Mouse (Mus musculus): Measurements from ENCODE around the gene Dnajb2. TPM values are rescaled to one million over a fixed set of nuclear protein-coding genes. Genes with fewer than 3 reads are reported as not detected.
A peak's percentile ranks its signal among the peaks of the same experiment; 100 is the strongest.

Gene Dnajb2
- polyA plus RNA-seq, 1 experiment, result 27.6 TPM

DNA sequence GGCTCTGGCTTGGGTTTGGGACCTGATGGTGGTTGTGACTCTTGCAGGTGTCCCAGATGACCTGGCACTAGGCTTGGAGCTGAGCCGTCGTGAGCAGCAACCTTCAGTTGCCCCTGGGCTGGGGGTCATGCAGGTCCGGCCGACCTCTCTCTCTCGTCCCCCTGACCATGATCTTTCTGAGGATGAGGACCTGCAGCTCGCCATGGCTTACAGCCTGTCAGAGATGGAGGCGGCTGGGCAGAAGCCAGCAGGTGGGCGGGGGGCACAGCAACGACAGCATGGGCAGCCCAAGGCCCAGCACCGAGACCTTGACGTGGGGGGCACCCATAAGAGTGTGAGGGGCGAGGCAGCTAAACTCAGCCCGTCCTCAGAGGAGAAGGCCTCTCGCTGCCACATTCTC, 7.2 kb downstream of the Dnajb2 start:
- Histone ChIP-seq H3K36me3 (ENCODE audit: control insufficient read depth) (peaks cover 90% of the 10 kb centered on the region), H3K4me3 (replicated peaks) (no peak overlapping the region), H3K4me1 (ENCODE audit: control insufficient read depth) (peaks cover 64% of the 10 kb centered on the region), H3K27me3 (ENCODE audit: control insufficient read depth) (no peaks in the 10 kb centered on the region), H3K9me3 (ENCODE audit: control insufficient read depth, low read length) (no peaks in the 10 kb centered on the region)
- no peak for TF ChIP-seq GATA1 (IDR thresholded peaks at IDR 0.05; ENCODE audit: low read length)
- TF ChIP-seq TAL1 (IDR thresholded peaks at IDR 0.05; ENCODE audit: low read length), result no peak

DNA sequence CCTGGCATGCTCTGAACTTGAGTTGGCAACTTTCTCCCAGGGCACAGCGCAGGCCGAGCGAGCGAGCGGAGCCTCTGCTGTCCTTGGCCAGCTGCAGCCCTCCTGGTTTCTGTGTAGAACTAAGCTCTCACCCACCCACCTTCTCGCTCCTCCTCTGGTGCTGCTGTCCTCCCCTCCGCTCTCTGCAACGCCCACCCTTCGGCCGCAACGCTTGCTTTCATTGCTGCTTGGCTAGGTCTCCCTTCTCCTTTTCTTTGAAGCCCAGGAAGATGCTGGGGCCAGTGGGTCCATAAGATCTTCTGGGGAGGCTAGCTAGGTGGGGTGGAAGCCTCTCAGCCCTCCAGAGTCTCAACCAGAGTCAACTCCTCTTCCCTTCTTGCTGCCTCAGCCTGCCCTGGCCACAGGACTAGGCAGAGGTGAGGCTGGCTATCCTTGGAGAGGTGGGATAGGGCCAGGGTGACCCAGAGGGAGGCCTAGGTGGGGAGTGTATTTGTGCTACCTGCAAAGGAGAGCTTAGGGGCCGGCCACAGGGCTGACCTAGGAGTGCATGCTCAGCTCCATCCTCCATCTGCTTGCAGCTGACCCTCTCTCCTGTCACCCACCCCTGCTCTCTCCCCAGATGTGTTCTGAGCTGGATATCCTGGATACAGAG, 8.1 kb downstream of the Dnajb2 start:
- Histone ChIP-seq H3K9me3 (ENCODE audit: control insufficient read depth, low read length) (no peaks in the 10 kb centered on the region), H3K4me1 (ENCODE audit: control insufficient read depth) (peaks cover 61% of the 10 kb centered on the region), H3K4me3 (replicated peaks) (no peak overlapping the region), H3K27me3 (ENCODE audit: control insufficient read depth) (no peaks in the 10 kb centered on the region), H3K36me3 (ENCODE audit: control insufficient read depth) (peaks cover 81% of the 10 kb centered on the region)
- TF ChIP-seq TAL1 (IDR thresholded peaks at IDR 0.05; ENCODE audit: low read length) (no peak), GATA1 (IDR thresholded peaks at IDR 0.05; ENCODE audit: low read length) (no peak)

DNA sequence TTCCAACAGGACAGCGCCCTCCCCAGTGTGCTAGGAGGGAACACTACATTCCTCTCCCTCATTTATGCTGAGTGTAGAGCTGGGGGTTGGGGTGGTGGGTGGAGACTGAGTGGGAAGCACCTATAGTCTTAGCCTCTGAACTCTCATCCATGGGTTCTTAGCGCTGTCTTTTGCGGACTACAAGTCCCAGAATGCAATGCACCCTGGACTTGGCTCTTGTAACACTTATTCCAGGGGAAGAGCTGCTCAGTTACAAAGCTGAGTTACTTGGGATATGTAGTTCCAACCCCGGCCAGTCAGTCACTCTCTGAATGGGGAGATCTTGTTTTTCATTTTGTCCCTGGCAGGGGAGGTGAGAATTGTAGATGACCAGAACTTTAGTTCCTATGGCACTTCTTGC, 8.6 kb downstream of the Dnajb2 start:
- H3K4me1 ChIP-seq (ENCODE audit: control insufficient read depth), result peaks cover 61% of the 10 kb centered on the region
- TF ChIP-seq GATA1 (IDR thresholded peaks at IDR 0.05; ENCODE audit: low read length), result no peak
- TF ChIP-seq TAL1 (IDR thresholded peaks at IDR 0.05; ENCODE audit: low read length), result no peak
- H3K4me3 ChIP-seq (replicated peaks), result no peak overlapping the region
- peaks cover 76% of the 10 kb centered on the region for H3K36me3 ChIP-seq (ENCODE audit: control insufficient read depth)
- H3K9me3 ChIP-seq (ENCODE audit: control insufficient read depth, low read length), result no peaks in the 10 kb centered on the region
- no peaks in the 10 kb centered on the region for H3K27me3 ChIP-seq (ENCODE audit: control insufficient read depth)

DNA sequence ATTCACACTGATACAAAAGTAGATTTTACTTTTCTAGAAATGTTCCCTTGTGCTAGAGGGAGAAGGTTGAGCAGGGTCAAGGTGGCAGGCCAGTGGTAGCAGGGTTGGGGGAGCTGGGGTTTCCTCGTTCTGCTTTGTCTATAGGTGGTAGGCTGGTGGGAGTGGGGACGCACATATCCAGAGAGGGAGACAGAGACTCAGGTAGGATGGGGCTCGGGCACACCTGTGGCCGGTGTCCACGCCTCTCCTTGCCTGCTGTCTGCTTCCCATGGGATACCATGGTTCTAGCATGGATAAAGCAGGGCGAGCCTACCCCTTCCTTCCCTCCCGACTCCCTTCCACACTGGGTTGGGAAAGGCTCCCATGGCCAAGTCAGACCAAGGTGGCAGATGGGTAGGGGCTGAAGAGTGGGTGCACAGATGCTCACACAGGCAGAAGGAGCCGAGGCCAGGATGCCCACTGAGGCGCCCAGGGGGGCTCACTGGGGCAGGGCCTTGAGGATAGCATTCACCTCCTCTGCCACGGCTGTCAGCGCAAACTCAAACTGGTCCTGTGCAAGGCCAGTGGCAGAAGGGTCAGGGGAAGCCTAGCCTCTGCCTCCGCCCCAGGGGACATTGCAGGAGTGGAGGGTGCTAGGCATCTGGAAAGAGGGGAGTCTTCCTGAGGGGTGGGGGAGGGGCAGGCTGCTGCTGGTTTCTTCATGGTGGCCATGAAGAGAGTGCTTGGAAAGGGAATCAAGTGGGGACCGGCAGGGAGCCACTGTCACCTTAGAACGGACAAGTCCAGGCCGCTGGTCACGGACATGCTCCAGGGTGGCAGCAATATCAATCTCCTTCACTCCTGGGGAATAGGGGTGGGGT, 11.1 kb downstream of the Dnajb2 start:
- Histone ChIP-seq H3K9me3 (ENCODE audit: control insufficient read depth, low read length) (no peaks in the 10 kb centered on the region), H3K27me3 (ENCODE audit: control insufficient read depth) (no peaks in the 10 kb centered on the region), H3K36me3 (ENCODE audit: control insufficient read depth) (peaks cover 51% of the 10 kb centered on the region), H3K4me1 (ENCODE audit: control insufficient read depth) (peaks cover 70% of the 10 kb centered on the region), H3K4me3 (replicated peaks) (no peak overlapping the region)
- no peak for TF ChIP-seq TAL1 (IDR thresholded peaks at IDR 0.05; ENCODE audit: low read length)
- no peak for TF ChIP-seq GATA1 (IDR thresholded peaks at IDR 0.05; ENCODE audit: low read length)

DNA sequence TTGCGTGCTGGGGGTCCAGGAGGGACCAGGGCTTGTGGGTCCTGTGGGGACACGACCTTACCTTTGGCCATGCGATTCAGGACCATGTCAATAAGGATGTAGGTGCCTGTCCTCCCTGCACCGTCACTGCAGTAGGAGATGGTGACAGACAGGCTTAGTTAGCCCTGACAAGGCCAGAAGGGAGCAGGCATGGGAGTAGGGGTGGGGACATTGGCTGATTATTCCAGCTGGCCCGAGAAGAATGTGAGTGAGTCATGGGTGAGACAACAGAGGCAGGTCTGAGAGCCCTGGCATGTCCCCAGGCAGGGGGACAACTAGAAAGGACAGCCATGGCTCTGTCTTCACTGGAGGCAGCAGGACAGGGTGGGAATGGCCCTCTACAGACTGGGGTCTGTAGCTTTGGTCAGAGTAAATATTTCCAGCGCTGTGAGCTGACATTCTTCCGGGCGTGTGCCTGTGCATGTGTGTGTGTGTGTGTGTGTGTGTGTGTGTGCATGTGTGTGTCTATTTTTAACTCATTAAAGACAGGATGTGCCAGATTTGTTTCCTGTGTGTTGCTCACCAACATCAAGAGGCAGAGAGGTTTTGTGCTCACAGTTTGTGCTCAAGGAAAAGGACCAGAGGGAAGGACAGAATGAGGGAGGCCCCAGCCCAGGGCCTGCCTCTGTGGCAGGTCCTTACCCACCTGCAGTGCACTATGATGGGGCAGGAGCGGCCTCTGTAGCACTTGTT, 12.0 kb downstream of the Dnajb2 start:
- TF ChIP-seq GATA1 (IDR thresholded peaks at IDR 0.05; ENCODE audit: low read length), result no peak
- no peak for TF ChIP-seq TAL1 (IDR thresholded peaks at IDR 0.05; ENCODE audit: low read length)
- H3K4me3 ChIP-seq (replicated peaks), result no peak overlapping the region
- no peaks in the 10 kb centered on the region for H3K27me3 ChIP-seq (ENCODE audit: control insufficient read depth)
- no peaks in the 10 kb centered on the region for H3K9me3 ChIP-seq (ENCODE audit: control insufficient read depth, low read length)
- peaks cover 77% of the 10 kb centered on the region for H3K4me1 ChIP-seq (ENCODE audit: control insufficient read depth)
- peaks cover 42% of the 10 kb centered on the region for H3K36me3 ChIP-seq (ENCODE audit: control insufficient read depth)

DNA sequence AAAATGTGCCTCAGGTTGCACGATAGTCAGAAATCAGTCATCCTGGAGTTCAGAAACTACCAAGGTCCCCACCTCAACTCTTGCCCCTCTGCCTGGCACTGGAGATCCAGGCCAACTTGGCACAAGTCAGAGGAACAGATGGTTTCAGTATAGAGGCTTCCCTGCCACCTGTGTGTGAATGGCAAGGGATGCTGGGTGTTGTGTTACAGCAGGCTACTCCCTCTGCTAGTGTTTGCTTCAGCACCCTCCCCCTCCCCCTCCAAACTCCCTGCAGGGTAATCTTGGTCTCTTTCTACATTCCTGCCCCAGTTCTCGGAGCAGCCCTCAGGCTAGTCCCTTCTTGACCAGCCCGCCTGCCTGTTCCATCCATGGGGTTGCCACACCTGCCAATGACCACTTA, 14.3 kb downstream of the Dnajb2 start:
- Histone ChIP-seq H3K9me3 (ENCODE audit: control insufficient read depth, low read length) (no peaks in the 10 kb centered on the region), H3K4me1 (ENCODE audit: control insufficient read depth) (peaks cover 65% of the 10 kb centered on the region), H3K27me3 (ENCODE audit: control insufficient read depth) (no peaks in the 10 kb centered on the region), H3K4me3 (replicated peaks) (no peak overlapping the region), H3K36me3 (ENCODE audit: control insufficient read depth) (peaks cover 19% of the 10 kb centered on the region)
- TF ChIP-seq GATA1 (IDR thresholded peaks at IDR 0.05; ENCODE audit: low read length), result no peak

DNA sequence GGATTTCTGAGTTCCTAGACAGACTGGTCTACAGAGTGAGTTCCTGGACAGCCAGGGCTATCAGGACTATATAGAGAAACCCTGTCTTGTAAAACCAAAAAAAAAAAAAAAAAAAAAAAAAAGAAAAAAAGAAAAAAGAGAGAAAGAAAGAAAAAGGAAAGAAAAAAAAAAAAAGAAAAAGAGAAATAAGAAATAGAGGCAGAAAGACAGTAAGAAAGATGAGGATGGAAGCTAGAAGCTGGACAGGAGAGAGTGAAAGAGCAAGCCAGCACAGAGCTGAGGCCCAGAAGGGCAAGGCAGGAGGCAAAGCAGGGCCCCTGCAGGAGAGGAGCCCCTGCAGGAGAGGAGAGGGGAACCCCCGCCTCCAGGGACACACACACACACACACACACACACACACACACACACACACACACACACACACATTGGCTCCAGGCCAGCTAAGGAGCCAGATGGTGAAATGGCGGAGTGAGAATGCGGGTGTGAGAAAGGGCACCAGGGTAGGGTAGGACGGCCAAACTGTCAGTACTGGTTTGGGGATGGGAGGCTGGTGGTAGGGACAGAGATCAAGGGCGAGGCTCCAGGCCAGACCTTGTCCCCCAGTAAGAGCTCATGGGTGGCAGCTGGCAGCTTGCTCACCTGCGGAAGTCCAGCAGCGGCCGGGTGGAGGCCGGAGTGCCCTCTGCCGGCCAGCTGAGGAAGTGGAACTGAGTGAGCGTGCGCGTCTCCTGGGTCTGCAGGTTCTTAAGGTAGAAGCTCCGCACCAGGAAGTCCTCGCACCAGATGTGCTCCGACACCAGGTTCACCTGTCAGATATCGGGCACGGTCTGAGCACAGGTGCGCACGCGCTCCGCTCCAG, 15.1 kb downstream of the Dnajb2 start:
- peaks cover 62% of the 10 kb centered on the region for H3K4me1 ChIP-seq (ENCODE audit: control insufficient read depth)
- H3K36me3 ChIP-seq (ENCODE audit: control insufficient read depth), result peaks cover 10% of the 10 kb centered on the region
- no peaks in the 10 kb centered on the region for H3K9me3 ChIP-seq (ENCODE audit: control insufficient read depth, low read length)
- TF ChIP-seq TAL1 (IDR thresholded peaks at IDR 0.05; ENCODE audit: low read length) (no peak), GATA1 (IDR thresholded peaks at IDR 0.05; ENCODE audit: low read length) (no peak)
- no peaks in the 10 kb centered on the region for H3K27me3 ChIP-seq (ENCODE audit: control insufficient read depth)
- peak overlapping the region; percentile 51 for H3K4me3 ChIP-seq (replicated peaks)

DNA sequence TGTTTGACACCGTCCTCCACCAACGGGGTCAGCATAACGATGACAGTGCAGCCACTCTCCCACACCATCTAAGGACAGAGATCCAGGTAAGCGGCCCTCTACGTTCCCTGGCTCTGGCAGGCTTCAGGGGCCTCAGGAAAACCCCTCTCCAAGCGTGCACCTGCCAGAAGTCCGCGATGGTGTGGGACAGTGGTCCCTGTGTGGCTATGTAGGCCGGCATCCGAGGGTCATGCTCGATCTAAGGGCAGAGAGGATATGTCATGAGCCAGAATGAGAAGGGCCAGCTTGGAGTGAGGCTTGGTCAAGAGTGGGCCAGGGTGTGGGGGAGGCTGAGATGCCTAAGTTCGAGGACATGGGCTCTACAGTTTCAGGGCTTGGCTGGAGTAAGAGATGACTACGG, 16.1 kb downstream of the Dnajb2 start:
- Histone ChIP-seq H3K27me3 (ENCODE audit: control insufficient read depth) (no peaks in the 10 kb centered on the region), H3K4me1 (ENCODE audit: control insufficient read depth) (peaks cover 58% of the 10 kb centered on the region), H3K9me3 (ENCODE audit: control insufficient read depth, low read length) (no peaks in the 10 kb centered on the region), H3K4me3 (replicated peaks) (no peak overlapping the region), H3K36me3 (ENCODE audit: control insufficient read depth) (peaks cover under 1% of the 10 kb centered on the region; the same call in 1 of the 2 replicates)
- no peak for TF ChIP-seq GATA1 (IDR thresholded peaks at IDR 0.05; ENCODE audit: low read length)
- no peak for TF ChIP-seq TAL1 (IDR thresholded peaks at IDR 0.05; ENCODE audit: low read length)

All from erythroblast, embryonic 14.5 days (primary cell).